Mouse (Mus musculus): Measurements from ENCODE around the gene Scn8a. TPM values are rescaled to one million over a fixed set of nuclear protein-coding genes. Genes with fewer than 3 reads are reported as not detected.

The Scn8a gene
- polyA plus RNA-seq, 1 experiment from 2014 or later: 19.8 TPM

- no peak overlapping the region for H3K27ac ChIP-seq
- H3K4me3 ChIP-seq: no peak overlapping the region
- no peak overlapping the region for H3K9ac ChIP-seq
- H3K4me2 ChIP-seq (replicated peaks): no peak overlapping the region
- peaks cover 12% of the 10 kb centered on the region; the same call in 1 of the 2 replicates for H3K36me3 ChIP-seq
- no peak for ATAC-seq (ENCODE audit: low FRiP score, low read depth)
- no peaks in the 10 kb centered on the region for H3K9me3 ChIP-seq
- WGBS: 81% methylated on average over 3 of the region's 3 CpGs
- peaks cover 9% of the 10 kb centered on the region; the same call in 1 of the 2 replicates for H3K4me1 ChIP-seq
- H3K27me3 ChIP-seq (replicated peaks): no peaks in the 10 kb centered on the region
These were observed 134.9 kb downstream of the Scn8a start for GRCm38 (mm10) chr15:101004538-101004937.

DNA sequence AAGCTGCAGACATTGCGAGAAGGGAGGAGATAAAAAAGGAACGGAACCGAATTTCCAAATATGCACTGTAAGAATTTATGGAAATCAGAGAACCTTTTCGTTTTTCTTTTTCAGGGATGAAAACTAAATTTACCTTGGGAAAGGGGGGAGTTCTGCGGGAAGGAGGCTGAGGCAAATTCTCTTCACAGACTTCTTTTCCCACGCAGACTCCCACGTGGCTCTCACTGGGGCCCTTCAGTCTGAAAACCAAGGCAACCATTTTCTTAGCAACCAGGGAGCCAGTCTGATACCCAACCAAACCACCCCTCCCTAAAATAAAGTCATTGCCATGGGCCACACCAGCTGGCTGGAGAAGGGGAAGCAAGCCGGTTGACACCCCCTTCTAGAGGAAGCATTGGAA, 136.1 kb downstream of the Scn8a start:
- Histone ChIP-seq H3K36me3 (peaks cover 15% of the 10 kb centered on the region; the same call in 1 of the 2 replicates), H3K9ac (no peak overlapping the region), H3K27me3 (replicated peaks) (no peaks in the 10 kb centered on the region), H3K4me2 (replicated peaks) (no peak overlapping the region), H3K9me3 (no peaks in the 10 kb centered on the region), H3K4me1 (peaks cover 9% of the 10 kb centered on the region; the same call in 1 of the 2 replicates), H3K27ac (no peak overlapping the region), H3K4me3 (no peak overlapping the region)
- 78% methylated on average over 8 of the region's 8 CpGs for WGBS
- ATAC-seq (ENCODE audit: low FRiP score, low read depth): no peak

- no peaks in the 10 kb centered on the region for H3K27me3 ChIP-seq (replicated peaks)
- no peaks in the 10 kb centered on the region for H3K9me3 ChIP-seq
- peak overlapping the region; percentile 40; the same call in 1 of the 2 replicates for H3K9ac ChIP-seq
- no peak overlapping the region for H3K27ac ChIP-seq
- 15% methylated on average over 14 of the region's 15 CpGs for WGBS
- peak; percentile 82; the same call in 1 of the 2 replicates for ATAC-seq (ENCODE audit: low FRiP score, low read depth)
- peak overlapping the region; percentile 29 for H3K4me3 ChIP-seq
- peak overlapping the region; percentile 59 for H3K4me2 ChIP-seq (replicated peaks)
- peaks cover 18% of the 10 kb centered on the region; the same call in 1 of the 2 replicates for H3K36me3 ChIP-seq
- peaks cover 9% of the 10 kb centered on the region; the same call in 1 of the 2 replicates for H3K4me1 ChIP-seq
These were observed 136.8 kb downstream of the Scn8a start for GRCm38 (mm10) chr15:101006251-101007040.

DNA sequence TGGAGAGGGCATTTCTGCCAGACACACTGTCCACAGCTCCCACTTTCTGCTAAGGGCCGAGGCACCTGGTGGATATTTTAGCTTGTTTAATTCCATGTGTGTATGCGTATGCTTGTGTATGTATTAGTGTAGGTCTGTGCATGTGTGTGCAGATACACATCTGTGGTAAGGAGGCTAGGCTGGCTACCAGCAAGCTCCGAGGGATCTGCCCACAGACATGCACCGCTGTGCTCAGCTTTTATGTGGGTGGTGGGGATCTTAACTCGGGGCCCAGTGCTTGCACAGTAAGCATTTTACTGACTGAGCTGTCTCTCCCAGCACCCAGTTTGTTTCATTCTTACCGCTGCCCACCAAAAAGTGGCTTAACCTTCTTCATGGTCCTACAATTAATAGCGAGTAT, 137.6 kb downstream of the Scn8a start:
- H3K4me2 ChIP-seq (replicated peaks): peak overlapping the region; percentile 59
- H3K9ac ChIP-seq: no peak overlapping the region
- H3K4me1 ChIP-seq: peaks cover 9% of the 10 kb centered on the region; the same call in 1 of the 2 replicates

DNA sequence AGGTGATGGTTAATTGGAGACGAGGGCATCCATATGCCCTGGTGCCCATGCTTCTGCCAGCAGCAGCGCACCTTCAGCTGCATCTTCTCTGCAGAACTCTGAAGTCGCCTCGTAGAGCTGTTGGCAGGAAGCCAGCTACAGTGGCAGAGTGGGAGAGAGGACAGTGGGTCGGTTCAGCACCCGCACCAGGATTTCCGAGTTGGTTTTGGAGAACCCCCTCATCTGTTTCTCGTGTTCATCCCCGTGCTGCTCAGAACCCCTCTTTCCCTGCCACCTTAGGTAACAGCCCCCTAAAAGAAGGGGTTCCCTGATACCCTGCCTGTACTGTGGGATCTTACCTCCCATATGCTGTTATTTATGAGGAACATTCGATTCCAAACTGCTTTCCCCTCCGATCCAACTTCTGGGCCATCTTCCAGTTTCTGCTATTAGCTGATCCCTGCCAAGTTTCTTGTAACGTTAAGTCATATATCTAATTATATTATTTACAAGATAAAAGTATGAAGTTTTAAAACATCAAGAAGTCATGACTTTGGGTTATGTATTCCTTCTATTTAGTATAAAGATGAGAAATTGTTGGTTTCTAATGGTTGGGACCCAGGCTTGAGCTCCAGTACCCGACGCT, 138.8 kb downstream of the Scn8a start:
- Histone ChIP-seq H3K9ac (no peak overlapping the region), H3K4me3 (no peak overlapping the region), H3K27ac (no peak overlapping the region), H3K4me2 (replicated peaks) (no peak overlapping the region), H3K4me1 (peaks cover 9% of the 10 kb centered on the region; the same call in 1 of the 2 replicates), H3K27me3 (replicated peaks) (no peaks in the 10 kb centered on the region), H3K36me3 (peaks cover 14% of the 10 kb centered on the region), H3K9me3 (no peaks in the 10 kb centered on the region)
- 92% methylated on average over 14 of the region's 14 CpGs for WGBS
- no peak for ATAC-seq (ENCODE audit: low FRiP score, low read depth)

More for the DNA sequence above, 137.6 kb downstream of the Scn8a start:
- Histone ChIP-seq H3K27ac (no peak overlapping the region), H3K9me3 (no peaks in the 10 kb centered on the region), H3K4me3 (no peak overlapping the region), H3K36me3 (peaks cover 17% of the 10 kb centered on the region; the same call in 1 of the 2 replicates), H3K27me3 (replicated peaks) (no peaks in the 10 kb centered on the region)
- WGBS: 70% methylated on average over 7 of the region's 7 CpGs
- no peak for ATAC-seq (ENCODE audit: low FRiP score, low read depth)

DNA sequence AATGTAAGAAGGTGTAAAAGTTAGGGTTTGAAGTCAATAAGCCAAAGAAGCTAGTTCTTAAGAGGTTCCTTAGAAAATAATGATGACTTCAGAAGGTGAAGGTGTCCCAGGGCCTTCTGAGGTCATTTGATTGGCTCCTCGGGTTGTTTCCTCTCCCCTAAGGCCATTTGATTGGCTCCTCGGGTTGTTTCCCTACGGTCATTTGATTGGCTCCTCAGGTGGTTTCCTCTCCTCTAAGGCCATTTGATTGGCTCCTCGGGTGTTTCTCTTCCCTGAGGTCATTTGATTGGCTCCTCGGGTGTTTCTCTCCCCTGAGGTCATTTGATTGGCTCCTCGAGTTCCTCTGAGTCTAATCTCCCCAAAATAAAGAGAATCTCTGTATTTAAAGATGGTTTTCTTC, 141.7 kb downstream of the Scn8a start:
- no peak overlapping the region for H3K27ac ChIP-seq
- no peak overlapping the region for H3K4me3 ChIP-seq
- H3K4me2 ChIP-seq (replicated peaks): no peak overlapping the region
- no peak for ATAC-seq (ENCODE audit: low FRiP score, low read depth)
- H3K4me1 ChIP-seq: peaks cover 7% of the 10 kb centered on the region; the same call in 1 of the 2 replicates
- peaks cover 29% of the 10 kb centered on the region for H3K36me3 ChIP-seq
- no peaks in the 10 kb centered on the region for H3K9me3 ChIP-seq
- no peaks in the 10 kb centered on the region for H3K27me3 ChIP-seq (replicated peaks)
- no peak overlapping the region for H3K9ac ChIP-seq
- 85% methylated on average over 6 of the region's 6 CpGs for WGBS

DNA sequence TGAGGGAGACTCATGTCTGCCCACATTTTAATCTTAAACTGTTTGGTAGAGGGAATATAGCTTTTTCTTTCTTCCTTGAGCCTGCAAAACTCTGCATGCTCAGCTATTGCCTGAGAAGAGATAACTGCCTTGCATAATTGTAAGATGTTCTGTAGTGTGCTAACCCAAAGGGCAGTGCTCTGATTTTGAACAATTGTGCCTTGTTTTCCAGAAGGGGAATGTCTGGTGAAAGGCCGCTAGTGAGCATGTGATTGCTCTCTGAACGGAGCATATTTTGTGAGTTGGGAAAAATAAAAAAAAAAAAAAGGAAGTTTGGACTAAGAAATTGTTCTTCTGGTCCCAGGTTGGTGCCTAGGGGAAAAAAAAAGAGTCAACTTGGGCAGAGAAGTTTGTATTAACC, 159.3 kb downstream of the Scn8a start:
- WGBS: 70% methylated on average over 2 of the region's 2 CpGs
- H3K4me3 ChIP-seq: no peak overlapping the region
- no peak overlapping the region for H3K4me2 ChIP-seq (replicated peaks)
- H3K27ac ChIP-seq: no peak overlapping the region
- H3K9me3 ChIP-seq: no peaks in the 10 kb centered on the region
- no peaks in the 10 kb centered on the region for H3K27me3 ChIP-seq (replicated peaks)
- H3K4me1 ChIP-seq: no peaks in the 10 kb centered on the region
- H3K9ac ChIP-seq: no peak overlapping the region
- H3K36me3 ChIP-seq: peaks cover 7% of the 10 kb centered on the region
- no peak for ATAC-seq (ENCODE audit: low FRiP score, low read depth)

DNA sequence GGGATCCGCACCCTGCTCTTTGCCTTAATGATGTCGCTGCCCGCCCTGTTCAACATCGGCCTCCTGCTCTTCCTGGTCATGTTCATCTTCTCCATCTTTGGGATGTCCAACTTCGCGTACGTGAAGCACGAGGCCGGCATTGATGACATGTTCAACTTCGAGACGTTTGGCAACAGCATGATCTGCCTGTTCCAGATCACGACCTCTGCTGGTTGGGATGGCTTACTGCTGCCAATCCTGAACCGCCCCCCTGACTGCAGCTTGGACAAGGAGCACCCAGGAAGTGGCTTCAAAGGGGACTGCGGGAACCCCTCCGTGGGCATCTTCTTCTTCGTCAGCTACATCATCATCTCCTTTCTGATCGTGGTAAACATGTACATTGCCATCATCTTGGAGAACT, 170.0 kb downstream of the Scn8a start:
- H3K4me1 ChIP-seq: no peaks in the 10 kb centered on the region
- H3K36me3 ChIP-seq: peaks cover 30% of the 10 kb centered on the region
- 58% methylated on average over 17 of the region's 17 CpGs for WGBS
- no peaks in the 10 kb centered on the region for H3K9me3 ChIP-seq
- H3K9ac ChIP-seq: no peak overlapping the region
- peaks cover 19% of the 10 kb centered on the region for H3K27me3 ChIP-seq (replicated peaks)
- no peak overlapping the region for H3K4me3 ChIP-seq
- H3K27ac ChIP-seq: no peak overlapping the region
- no peak for ATAC-seq (ENCODE audit: low FRiP score, low read depth)
- H3K4me2 ChIP-seq (replicated peaks): no peak overlapping the region

- 78% methylated on average over 6 of the region's 6 CpGs for WGBS
- no peak for ATAC-seq (ENCODE audit: low FRiP score, low read depth)
- no peak overlapping the region for H3K27ac ChIP-seq
- peaks cover 19% of the 10 kb centered on the region for H3K36me3 ChIP-seq
- H3K9me3 ChIP-seq: no peaks in the 10 kb centered on the region
- no peak overlapping the region for H3K4me2 ChIP-seq (replicated peaks)
- H3K9ac ChIP-seq: no peak overlapping the region
- peaks cover 42% of the 10 kb centered on the region for H3K27me3 ChIP-seq (replicated peaks)
- no peak overlapping the region for H3K4me3 ChIP-seq
- peaks cover 13% of the 10 kb centered on the region for H3K4me1 ChIP-seq
These were observed 172.3 kb downstream of the Scn8a start for GRCm38 (mm10) chr15:101041966-101042365.

DNA sequence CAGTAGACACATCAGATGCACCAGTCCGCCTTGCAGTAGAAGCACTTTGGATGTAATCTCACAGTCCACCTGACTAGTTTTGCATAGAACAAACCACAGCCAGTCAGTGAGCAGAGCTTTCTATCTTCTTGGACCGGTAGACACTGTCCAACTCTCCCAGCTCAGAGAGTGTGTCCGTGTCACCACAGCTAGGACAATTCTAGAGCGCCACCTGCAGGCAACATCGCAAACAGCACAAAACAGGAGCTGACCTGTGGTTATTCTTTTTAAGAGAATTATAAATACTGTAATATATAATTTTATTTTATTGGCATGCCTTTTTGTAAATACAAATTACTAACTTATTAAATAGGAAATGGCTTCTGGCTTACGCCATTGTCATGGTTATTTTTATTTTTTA, 173.0 kb downstream of the Scn8a start:
- Histone ChIP-seq H3K9me3 (no peaks in the 10 kb centered on the region), H3K27ac (no peak overlapping the region), H3K27me3 (replicated peaks) (peaks cover 49% of the 10 kb centered on the region), H3K4me3 (no peak overlapping the region), H3K9ac (no peak overlapping the region), H3K4me2 (replicated peaks) (no peak overlapping the region), H3K4me1 (peaks cover 19% of the 10 kb centered on the region), H3K36me3 (peaks cover 19% of the 10 kb centered on the region)
- no peak for ATAC-seq (ENCODE audit: low FRiP score, low read depth)
- WGBS: 27% methylated on average over 6 of the region's 6 CpGs

DNA sequence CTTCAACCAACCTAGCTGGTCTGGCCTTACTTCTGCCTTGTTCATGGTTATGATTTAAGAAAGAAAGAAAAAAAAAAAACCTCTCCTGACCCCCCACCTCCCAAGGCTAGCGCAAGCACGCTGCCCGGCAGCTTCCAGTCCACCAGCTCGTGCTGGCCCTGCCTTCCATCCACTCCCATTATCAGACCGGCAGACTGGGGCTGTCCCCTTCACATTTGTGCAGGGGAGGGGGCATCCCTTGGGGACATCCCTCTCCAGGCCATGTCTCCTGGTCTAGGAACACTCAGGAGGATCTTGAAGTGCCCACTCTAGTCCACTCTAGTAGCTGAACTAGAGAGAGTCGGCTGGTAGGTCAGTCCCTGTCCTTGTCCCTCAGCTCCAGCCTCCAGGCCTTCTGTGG, 174.9 kb downstream of the Scn8a start:
- no peak overlapping the region for H3K4me3 ChIP-seq
- no peak overlapping the region for H3K27ac ChIP-seq
- H3K36me3 ChIP-seq: peaks cover 18% of the 10 kb centered on the region
- 47% methylated on average over 6 of the region's 6 CpGs for WGBS
- H3K9me3 ChIP-seq: no peaks in the 10 kb centered on the region
- H3K4me1 ChIP-seq: peaks cover 19% of the 10 kb centered on the region
- H3K9ac ChIP-seq: no peak overlapping the region
- ATAC-seq (ENCODE audit: low FRiP score, low read depth): no peak
- peaks cover 64% of the 10 kb centered on the region for H3K27me3 ChIP-seq (replicated peaks)
- H3K4me2 ChIP-seq (replicated peaks): no peak overlapping the region

GRCm38 (mm10) chr15:101046039-101046526, 176.4 kb downstream of the Scn8a start:
- Histone ChIP-seq H3K36me3 (peaks cover 10% of the 10 kb centered on the region; the same call in 1 of the 2 replicates), H3K27me3 (replicated peaks) (peaks cover 60% of the 10 kb centered on the region), H3K9ac (peak overlapping the region; percentile 65), H3K27ac (no peak overlapping the region), H3K4me3 (peak overlapping the region; percentile 38), H3K9me3 (no peaks in the 10 kb centered on the region), H3K4me2 (replicated peaks) (peak overlapping the region; percentile 99), H3K4me1 (peaks cover 19% of the 10 kb centered on the region)
- no peak for ATAC-seq (ENCODE audit: low FRiP score, low read depth)
- 1% methylated on average over 43 of the region's 43 CpGs for WGBS
